Mouse (Mus musculus) hindbrain, embryonic 14.5 days (tissue): ENCODE measurements at regions not wholly inside any gene's neighbourhood (a gene's known extent, or its start where the extent isn't known, plus 50 kb on each side); places are given as distances from the start of the nearest gene placed in this dataset.

Source experiments
- ATAC-seq: fragments of 200-750 bp; cut with Nextera tagmentation; 2 replicates; pipeline ENCODE4 v1.8.0; 2017; ENCODE audit warnings: moderate number of reproducible peaks, mild to moderate bottlenecking, moderate TSS enrichment, moderate library complexity; ENCODE audit not compliant: low FRiP score
- DNase-seq: peaks from one replicate; pipeline ENCODE4 v3.0.0-alpha.2; 2015; ENCODE audit warnings: low spot score
- H3K27ac ChIP-seq: fragments of 300-500 bp; sonication (generic); 2 replicates; pipeline ENCODE4 v1.5.1; 2014; ENCODE audit warnings: mild to moderate bottlenecking, moderate library complexity
- H3K27me3 ChIP-seq: fragments of 300-500 bp; sonication (generic); 2 replicates; pipeline ENCODE4 v1.6.1; 2014; ENCODE audit warnings: mild to moderate bottlenecking, low read length, mixed read lengths; ENCODE audit not compliant: control insufficient read depth, insufficient read depth
- H3K36me3 ChIP-seq: fragments of 300-500 bp; sonication (generic); replicated peaks from 2 replicates; pipeline ENCODE4 v1.6.1; 2014; ENCODE audit not compliant: control insufficient read depth, insufficient read depth
- H3K4me1 ChIP-seq: fragments of 300-500 bp; sonication (generic); replicated peaks from 2 replicates; pipeline ENCODE4 v1.6.1; 2014; ENCODE audit warnings: antibody characterized with exemption, low read length, mixed read lengths; ENCODE audit not compliant: control insufficient read depth, insufficient read depth
- H3K4me2 ChIP-seq: fragments of 300-500 bp; sonication (generic); replicated peaks from 2 replicates; pipeline ENCODE4 v1.6.1; 2014; ENCODE audit warnings: mild to moderate bottlenecking, moderate library complexity
- H3K4me3 ChIP-seq: fragments of 300-500 bp; sonication (generic); replicated peaks from 2 replicates; pipeline ENCODE4 v1.5.1; 2014; ENCODE audit warnings: mild to moderate bottlenecking, low read length
- H3K9ac ChIP-seq: fragments of 300-500 bp; sonication (generic); 2 replicates; pipeline ENCODE4 v1.6.1; 2014
- H3K9me3 ChIP-seq: fragments of 300-500 bp; sonication (generic); 2 replicates; pipeline ENCODE4 v1.6.1; 2016; ENCODE audit warnings: low read length; ENCODE audit not compliant: control insufficient read depth
- WGBS: fragments of 180-500 bp; shearing (Covaris S2); extraction: QIAGEN DNeasy Blood & Tissue Kit; methylation state at CpG from one replicate; pipeline ENCODE4 v1.1.7; 2014; 5-methylcytosine and 5-hydroxymethylcytosine counted together

DNA sequence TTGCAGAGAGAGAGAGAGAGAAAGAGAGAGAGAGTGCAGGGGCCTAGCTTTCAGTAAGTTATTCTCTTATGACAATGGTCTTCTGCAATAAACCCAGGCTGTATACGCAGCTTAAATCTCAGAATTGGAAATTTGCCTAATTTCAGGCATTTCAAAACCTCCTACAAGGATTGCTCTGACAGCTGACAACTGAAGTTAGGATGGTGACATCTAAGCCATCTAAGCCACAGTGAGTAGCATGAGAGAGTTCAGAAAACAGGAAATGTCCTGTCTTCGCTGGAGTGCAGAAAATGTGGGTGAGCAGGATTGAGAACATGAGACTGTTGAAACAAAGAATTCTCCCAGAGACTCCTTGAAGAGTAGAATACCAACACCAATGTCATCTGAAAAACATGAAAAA, 56.8 kb downstream of the Fam110c start:
- H3K27ac ChIP-seq: no peak overlapping the region
- WGBS: 75% methylated on average over 2 of the region's 2 CpGs
- ATAC-seq: no peak
- no peak overlapping the region for H3K4me2 ChIP-seq
- no peaks in the 10 kb centered on the region for H3K36me3 ChIP-seq
- DNase-seq: no peak
- H3K27me3 ChIP-seq: no peaks in the 10 kb centered on the region
- no peak overlapping the region for H3K9ac ChIP-seq
- H3K4me1 ChIP-seq: no peaks in the 10 kb centered on the region
- H3K4me3 ChIP-seq: no peak overlapping the region
- no peaks in the 10 kb centered on the region for H3K9me3 ChIP-seq

DNA sequence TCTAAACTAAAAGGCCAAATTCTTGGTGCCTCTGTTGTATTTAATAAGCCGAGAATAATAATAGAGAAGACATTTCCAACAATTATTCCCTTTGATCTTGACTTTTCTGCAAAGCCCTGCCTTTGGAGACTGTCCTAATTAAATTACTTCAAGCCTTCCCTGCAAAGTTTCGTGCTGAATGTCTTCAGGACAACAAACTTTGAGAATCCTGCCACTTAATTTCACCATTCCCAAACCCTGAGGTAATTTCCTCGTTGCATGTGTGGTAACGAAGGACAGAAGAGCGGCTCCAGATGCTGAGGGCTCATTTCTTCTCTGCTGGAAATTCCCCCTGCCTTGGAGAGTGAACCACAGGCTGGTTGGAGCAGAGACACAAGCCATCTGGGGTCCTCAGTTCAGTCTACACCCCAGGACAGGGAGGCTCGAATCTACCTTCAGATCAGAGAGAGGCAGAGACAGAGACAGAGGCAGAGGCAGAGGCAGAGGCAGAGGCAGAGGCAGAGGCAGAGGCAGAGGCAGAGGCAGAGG, 60.9 kb downstream of the Fam110c start:
- DNase-seq: no peak
- WGBS: 83% methylated on average over 6 of the region's 6 CpGs
- Histone ChIP-seq H3K4me2 (no peak overlapping the region), H3K9ac (no peak overlapping the region), H3K27ac (no peak overlapping the region), H3K27me3 (no peaks in the 10 kb centered on the region), H3K36me3 (no peaks in the 10 kb centered on the region), H3K4me3 (no peak overlapping the region), H3K9me3 (no peaks in the 10 kb centered on the region), H3K4me1 (0 out of 2 replicates have a peak, but pooled peaks cover 5% of the 10 kb centered on the region)
- no peak for ATAC-seq

DNA sequence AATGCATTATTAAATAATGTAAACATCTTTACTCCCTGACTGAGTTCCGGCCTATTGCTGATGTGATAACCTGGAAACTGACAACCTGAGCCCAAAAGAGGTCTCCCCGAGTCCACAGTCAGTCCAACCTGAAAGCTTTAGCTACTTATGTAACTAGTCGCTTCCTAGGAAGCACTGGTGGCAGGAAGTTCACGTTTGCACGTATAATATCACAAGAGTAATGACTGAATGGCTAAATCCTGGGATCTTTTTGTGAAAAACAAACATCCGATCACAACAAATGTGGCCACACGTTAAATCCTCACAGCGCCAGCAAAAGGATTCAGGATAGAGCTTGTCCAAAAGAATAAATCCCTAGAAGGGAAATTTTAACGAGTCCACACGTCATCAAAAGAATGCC, 62.7 kb downstream of the Fam110c start:
- H3K27me3 ChIP-seq: no peaks in the 10 kb centered on the region
- H3K4me1 ChIP-seq: 0 out of 2 replicates have a peak, but pooled peaks cover 5% of the 10 kb centered on the region
- H3K27ac ChIP-seq: no peak overlapping the region
- 83% methylated on average over 10 of the region's 10 CpGs for WGBS
- H3K4me2 ChIP-seq: no peak overlapping the region
- H3K36me3 ChIP-seq: no peaks in the 10 kb centered on the region
- no peaks in the 10 kb centered on the region for H3K9me3 ChIP-seq
- no peak overlapping the region for H3K4me3 ChIP-seq
- ATAC-seq (no peak), DNase-seq (no peak)
- H3K9ac ChIP-seq: no peak overlapping the region

DNA sequence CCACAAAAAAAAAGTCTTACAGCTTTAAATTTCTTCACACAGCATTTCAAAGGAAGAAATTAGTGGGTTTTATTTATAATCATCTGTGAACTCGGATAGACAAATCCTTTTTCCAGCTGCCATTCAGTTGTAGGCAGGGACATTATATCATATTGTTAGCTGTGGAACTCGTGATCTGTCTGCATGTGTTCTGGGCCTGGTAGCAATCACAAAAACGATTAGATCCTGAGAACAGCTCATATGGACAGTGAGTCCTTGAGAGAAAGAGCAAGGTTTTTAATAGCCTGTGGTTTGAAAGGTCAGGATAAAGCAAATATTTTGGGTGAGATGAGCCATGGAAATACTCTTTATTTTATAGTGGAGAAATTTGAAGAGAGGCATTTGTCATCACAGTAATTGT, 63.2 kb downstream of the Fam110c start:
- 0 out of 2 replicates have a peak, but pooled peaks cover 5% of the 10 kb centered on the region for H3K4me1 ChIP-seq
- no peak for ATAC-seq
- no peak overlapping the region for H3K9ac ChIP-seq
- H3K27me3 ChIP-seq: no peaks in the 10 kb centered on the region
- 52% methylated on average over 3 of the region's 3 CpGs for WGBS
- no peak for DNase-seq
- H3K27ac ChIP-seq: no peak overlapping the region
- no peaks in the 10 kb centered on the region for H3K36me3 ChIP-seq
- H3K9me3 ChIP-seq: no peaks in the 10 kb centered on the region
- H3K4me2 ChIP-seq: no peak overlapping the region
- no peak overlapping the region for H3K4me3 ChIP-seq

DNA sequence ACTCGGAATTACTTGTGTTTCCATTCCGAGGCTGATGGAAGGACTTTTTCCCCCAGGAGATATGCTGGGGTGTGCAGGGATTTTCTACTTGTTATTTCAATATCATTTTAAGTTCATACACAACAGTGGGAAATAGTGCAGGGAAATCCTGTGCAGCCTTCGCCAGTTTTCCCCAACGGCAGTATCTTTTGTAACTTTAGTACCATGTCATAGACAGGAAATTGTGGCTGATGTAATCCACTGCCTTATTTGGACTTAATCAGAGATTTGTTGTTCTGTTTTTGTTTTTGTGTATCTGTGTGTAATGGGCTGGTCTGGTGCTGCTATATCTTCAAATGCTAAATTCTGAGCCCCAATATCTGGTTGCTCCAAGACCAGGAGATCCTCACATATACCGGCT, 63.8 kb downstream of the Fam110c start:
- Histone ChIP-seq H3K36me3 (no peaks in the 10 kb centered on the region), H3K27me3 (no peaks in the 10 kb centered on the region), H3K4me2 (no peak overlapping the region), H3K9ac (no peak overlapping the region), H3K4me1 (0 out of 2 replicates have a peak, but pooled peaks cover 5% of the 10 kb centered on the region), H3K9me3 (no peaks in the 10 kb centered on the region), H3K4me3 (no peak overlapping the region), H3K27ac (no peak overlapping the region)
- WGBS: 70% methylated on average over 5 of the region's 5 CpGs
- no peak for ATAC-seq
- no peak for DNase-seq

DNA sequence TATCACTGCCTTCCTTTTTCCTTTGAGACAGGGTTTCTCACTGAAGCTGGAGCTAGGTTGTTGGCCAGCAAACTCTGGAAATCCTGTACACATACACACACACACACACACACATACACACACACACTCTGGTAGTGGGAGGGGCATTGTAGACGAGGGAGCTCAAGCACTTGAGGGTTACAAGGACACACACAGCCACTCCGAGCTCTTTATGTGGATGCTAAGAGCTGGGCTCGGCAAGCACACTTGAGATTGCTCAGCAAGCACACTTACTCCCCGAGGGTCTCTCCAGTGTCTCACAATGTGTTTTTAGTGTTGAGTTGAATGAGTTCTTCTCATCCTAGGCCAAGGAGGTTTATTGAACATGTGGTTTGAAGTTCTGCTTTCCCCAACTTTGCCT, 66.2 kb downstream of the Fam110c start:
- H3K4me1 ChIP-seq: 0 out of 2 replicates have a peak, but pooled peaks cover 5% of the 10 kb centered on the region
- H3K9me3 ChIP-seq: no peaks in the 10 kb centered on the region
- no peak overlapping the region for H3K4me2 ChIP-seq
- 86% methylated on average over 4 of the region's 4 CpGs for WGBS
- no peaks in the 10 kb centered on the region for H3K27me3 ChIP-seq
- H3K9ac ChIP-seq: no peak overlapping the region
- ATAC-seq: no peak
- DNase-seq: no peak
- no peaks in the 10 kb centered on the region for H3K36me3 ChIP-seq
- no peak overlapping the region for H3K27ac ChIP-seq
- no peak overlapping the region for H3K4me3 ChIP-seq

DNA sequence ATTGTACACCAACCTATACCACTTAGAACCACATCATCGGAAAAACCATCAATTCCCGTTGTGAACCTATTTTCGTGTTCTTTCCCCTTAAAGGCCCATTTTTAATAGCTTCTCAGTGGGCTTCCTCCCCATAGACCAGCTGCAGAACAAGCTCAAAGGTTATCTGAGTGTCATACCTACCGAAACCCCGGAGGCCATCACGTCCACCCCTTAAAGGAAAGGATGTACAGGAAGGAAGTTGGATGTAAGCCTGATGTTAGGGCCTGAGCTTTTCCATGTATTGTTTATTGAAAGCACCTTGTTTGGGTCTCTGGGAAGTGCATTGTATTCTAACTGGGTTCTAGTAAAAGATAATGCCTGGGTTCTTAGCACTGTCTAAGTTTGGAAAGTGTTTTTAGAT, 69.6 kb downstream of the Fam110c start:
- no peak overlapping the region for H3K9ac ChIP-seq
- no peak overlapping the region for H3K27ac ChIP-seq
- H3K27me3 ChIP-seq: no peaks in the 10 kb centered on the region
- no peaks in the 10 kb centered on the region for H3K36me3 ChIP-seq
- no peak for DNase-seq
- WGBS: 89% methylated on average over 6 of the region's 6 CpGs
- H3K9me3 ChIP-seq: no peaks in the 10 kb centered on the region
- H3K4me3 ChIP-seq: no peak overlapping the region
- no peak overlapping the region for H3K4me2 ChIP-seq
- ATAC-seq: no peak
- no peaks in the 10 kb centered on the region for H3K4me1 ChIP-seq

DNA sequence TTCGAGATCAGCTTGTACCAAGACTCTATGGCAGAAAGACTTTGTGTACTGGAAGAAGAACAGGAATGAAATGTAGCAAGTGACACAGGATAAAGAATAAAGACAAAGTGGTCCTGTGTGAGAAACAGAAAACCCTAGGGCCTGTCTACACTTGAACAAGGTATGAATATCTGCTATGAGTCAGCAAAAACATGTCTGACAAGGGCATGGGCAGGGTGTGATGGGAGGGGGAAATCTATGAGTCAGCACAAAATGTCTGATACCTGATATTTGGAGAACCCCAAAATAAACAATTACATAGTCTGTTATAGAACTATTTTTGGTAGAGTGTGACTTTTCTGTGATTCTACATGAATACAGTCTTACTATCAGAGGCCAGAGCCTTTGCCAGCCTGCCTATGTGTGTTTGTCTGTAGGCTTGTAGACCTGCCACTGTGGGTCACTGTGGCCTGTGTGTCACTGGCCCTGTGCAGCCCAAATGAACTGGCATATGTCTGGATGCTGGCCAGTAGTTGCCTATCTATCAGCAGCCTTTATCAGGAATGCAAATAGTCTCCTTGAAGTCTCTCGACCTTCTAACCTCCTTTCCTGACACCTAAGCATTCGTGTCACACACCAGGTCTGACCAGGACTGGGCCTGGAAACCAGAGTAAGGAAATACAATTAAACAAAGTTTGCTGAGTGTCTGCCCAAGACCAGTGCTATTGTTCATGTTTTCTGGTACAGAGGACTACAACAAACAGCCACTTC, 71.5 kb downstream of the Fam110c start:
- Histone ChIP-seq H3K27ac (no peak overlapping the region), H3K9me3 (no peaks in the 10 kb centered on the region), H3K4me3 (no peak overlapping the region), H3K27me3 (no peaks in the 10 kb centered on the region), H3K9ac (no peak overlapping the region), H3K4me2 (no peak overlapping the region), H3K36me3 (no peaks in the 10 kb centered on the region), H3K4me1 (no peaks in the 10 kb centered on the region)
- 71% methylated on average over 3 of the region's 3 CpGs for WGBS
- no peak for ATAC-seq
- DNase-seq: no peak

DNA sequence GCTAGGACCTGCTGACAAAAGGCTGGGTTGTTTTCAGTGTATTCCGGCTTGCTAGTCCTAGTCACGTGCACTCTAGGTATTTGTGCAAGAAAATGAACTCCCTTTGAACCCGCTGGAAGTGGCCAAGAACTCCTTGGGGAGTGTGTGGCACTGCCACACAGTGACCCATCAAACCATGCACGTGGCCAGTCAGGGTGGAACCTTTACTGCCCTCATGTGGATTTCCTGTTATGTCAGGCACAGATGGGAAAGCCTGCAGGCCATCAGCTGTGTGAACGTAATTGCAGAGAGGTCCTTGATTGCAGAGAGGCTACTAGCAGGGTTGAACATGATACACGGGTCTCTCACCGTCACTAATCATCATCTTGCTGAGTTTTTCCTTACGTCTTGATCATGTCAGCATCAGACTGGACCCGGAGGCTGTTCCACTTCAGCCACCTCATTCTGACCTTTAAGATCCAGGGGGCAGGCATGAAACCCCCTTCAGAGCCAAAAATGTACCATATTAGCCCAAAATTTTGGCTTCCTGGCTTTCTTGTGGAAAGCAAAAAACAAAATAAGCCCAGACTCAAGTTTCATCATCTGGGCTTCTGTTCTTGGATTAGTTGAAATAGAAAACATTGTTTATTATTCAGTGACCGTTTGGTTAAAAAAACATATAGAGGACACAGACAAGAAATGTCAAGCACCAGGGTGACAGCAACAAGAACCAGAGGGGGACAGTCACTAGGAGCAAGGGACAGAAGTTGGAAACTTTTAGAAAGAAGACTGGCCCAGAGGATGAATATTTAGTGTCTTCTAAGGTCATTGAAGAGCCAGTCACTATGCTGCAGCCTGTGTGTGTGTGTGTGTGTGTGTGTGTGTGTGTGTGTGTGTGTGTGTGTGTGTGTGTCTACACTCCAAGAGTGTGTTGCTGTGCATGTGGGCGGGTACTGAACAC, 75.0 kb downstream of the Fam110c start:
- Histone ChIP-seq H3K4me2 (no peak overlapping the region), H3K9ac (no peak overlapping the region), H3K27me3 (no peaks in the 10 kb centered on the region), H3K36me3 (no peaks in the 10 kb centered on the region), H3K4me1 (no peaks in the 10 kb centered on the region), H3K9me3 (no peaks in the 10 kb centered on the region), H3K27ac (no peak overlapping the region), H3K4me3 (no peak overlapping the region)
- ATAC-seq: no peak
- WGBS: 74% methylated on average over 11 of the region's 11 CpGs
- DNase-seq: no peak
